ENCODE assay signal across 8 mouse cellular contexts in genomic region chr11:101785852-101786205, GRCm38 (mm10). TPM values are rescaled to one million over a fixed set of nuclear protein-coding genes. Genes with fewer than 3 reads are reported as not detected.
DNase-seq lines count a peak whose midpoint lies in the region; ATAC-seq and TF ChIP-seq lines count a peak whose summit lies in the region.

No protein-coding gene starts in this region.

- H3K4me1 ChIP-seq in erythroblast, embryonic 14.5 days (ENCODE audit: control insufficient read depth): peaks cover 7% of the 10 kb centered on the region
- peaks cover 8% of the 10 kb centered on the region; the same call in 1 of the 2 replicates for H3K4me1 ChIP-seq in forebrain, embryonic 11.5 days (replicated peaks; ENCODE audit: control insufficient read depth, insufficient read depth, low read length)
- peaks cover 25% of the 10 kb centered on the region for H3K4me1 ChIP-seq in liver, embryonic 12.5 days

- H3K9ac ChIP-seq in forebrain, embryonic 11.5 days (ENCODE audit: low read length): no peak overlapping the region
- no peak overlapping the region for H3K9ac ChIP-seq in liver, embryonic 12.5 days

- H3K36me3 ChIP-seq in erythroblast, embryonic 14.5 days (ENCODE audit: control insufficient read depth): no peaks in the 10 kb centered on the region
- H3K36me3 ChIP-seq in C2C12 (ENCODE audit: control insufficient read depth, insufficient read depth): no peaks in the 10 kb centered on the region
- no peaks in the 10 kb centered on the region for H3K36me3 ChIP-seq in forebrain, embryonic 11.5 days (ENCODE audit: control insufficient read depth, insufficient read depth, low read length)
- no peaks in the 10 kb centered on the region for H3K36me3 ChIP-seq in liver, embryonic 12.5 days

- peak overlapping the region; percentile 12 for H3K4me3 ChIP-seq in erythroblast, embryonic 14.5 days (replicated peaks)
- H3K4me3 ChIP-seq in C2C12 (ENCODE audit: insufficient read depth, poor library complexity, severe bottlenecking): peak overlapping the region; percentile 66
- peak overlapping the region; percentile 20 for H3K4me3 ChIP-seq in forebrain, embryonic 11.5 days (ENCODE audit: low read depth, low read length)
- peak overlapping the region; percentile 55 for H3K4me3 ChIP-seq in liver, embryonic 12.5 days

- no peak for DNase-seq in forebrain, embryonic 11.5 days (ENCODE audit: low spot score)
- DNase-seq in c-Kit-positive CD71-positive TER-119-positive erythroid progenitor cells, embryonic 14.5 days (ENCODE audit: low spot score): no peak
- DNase-seq in frontal cortex, adult 2 months (ENCODE audit: extremely low spot score in 1 of 2, low spot score in 1 of 2): no peak
- DNase-seq in left cerebral cortex, postnatal 25 days (ENCODE audit: low spot score in 2 of 2): no peak

- peaks cover 28% of the 10 kb centered on the region for H3K79me3 ChIP-seq in C2C12 (ENCODE audit: low read depth)

- H3K27me3 ChIP-seq in erythroblast, embryonic 14.5 days (ENCODE audit: control insufficient read depth): peaks cover 74% of the 10 kb centered on the region
- H3K27me3 ChIP-seq in C2C12 (ENCODE audit: control insufficient read depth, insufficient read depth, insufficient read length): no peaks in the 10 kb centered on the region
- peaks cover 53% of the 10 kb centered on the region for H3K27me3 ChIP-seq in forebrain, embryonic 11.5 days (ENCODE audit: control insufficient read depth, insufficient read depth, low read length)
- H3K27me3 ChIP-seq in liver, embryonic 12.5 days (replicated peaks): peaks cover 97% of the 10 kb centered on the region

- no peak overlapping the region for H3K27ac ChIP-seq in forebrain, embryonic 11.5 days (ENCODE audit: low read depth, low read length)
- H3K27ac ChIP-seq in liver, embryonic 12.5 days: no peak overlapping the region

- intact Hi-C loops in left cerebral cortex, postnatal 25 days (cut with DNase I): no loop called here

- peak overlapping the region; percentile 76 for H3ac ChIP-seq in C2C12 (ENCODE audit: control insufficient read depth, insufficient read length, low read depth)

- H3K4me2 ChIP-seq in forebrain, embryonic 11.5 days (ENCODE audit: low read depth, low read length, severe bottlenecking): peak overlapping the region; percentile 52
- H3K4me2 ChIP-seq in liver, embryonic 12.5 days: peak overlapping the region; percentile 82

- H3K79me2 ChIP-seq in C2C12 (ENCODE audit: control insufficient read depth, insufficient read depth): peaks cover 34% of the 10 kb centered on the region

- WGBS in forebrain, embryonic 11.5 days: 8% methylated on average over 7 of the region's 7 CpGs
- 9% methylated on average over 7 of the region's 7 CpGs for WGBS in liver, embryonic 12.5 days (ENCODE audit: insufficient replicate concordance)

- ATAC-seq in erythroblast, adult 5-6 weeks (replicated peaks; ENCODE audit: low FRiP score, poor library complexity, severe bottlenecking): no peak
- ATAC-seq in forebrain, embryonic 11.5 days (replicated peaks; ENCODE audit: low FRiP score): 0 out of 2 replicates have a peak, but pooled peaks have one; percentile 5
- no peak for ATAC-seq in liver, embryonic 12.5 days

- no peaks in the 10 kb centered on the region; the same call in 1 of the 2 replicates for H3K9me3 ChIP-seq in erythroblast, embryonic 14.5 days (ENCODE audit: control insufficient read depth, low read length)
- no peaks in the 10 kb centered on the region for H3K9me3 ChIP-seq in forebrain, embryonic 11.5 days (ENCODE audit: control insufficient read depth, low read length)
- H3K9me3 ChIP-seq in liver, embryonic 12.5 days (replicated peaks): no peaks in the 10 kb centered on the region

- TF ChIP-seq CTCF in C2C12 (IDR thresholded peaks at IDR 0.05; ENCODE audit: control insufficient read depth, insufficient read depth, insufficient read length): no peak

TF ChIP-seq in C2C12, 6 proteins besides CTCF, POLR2A, EP300 and RAD21:
- TF ChIP-seq MYOD1 (IDR thresholded peaks at IDR 0.05; ENCODE audit: control insufficient read depth, insufficient read length, low read depth) (no peak), FOSL1 (IDR thresholded peaks at IDR 0.05; ENCODE audit: insufficient read depth, low read length, poor library complexity, severe bottlenecking) (no peak), MAX (IDR thresholded peaks at IDR 0.05) (no peak)

RNA-seq across cellular contexts. Expression of gene Etv4, which starts 0.7 kb away (rescaled TPM):
- 0.09 TPM in 1 of 2 replicates, not detected in the other for polyA plus RNA-seq in erythroblast, embryonic 14.5 days (2012)
- total RNA-seq in erythroblast, adult 5-6 weeks (2015; ENCODE audit: low replicate concordance): not detected in 2 replicates
- total RNA-seq in erythroblast, adult 5-6 weeks (2017; ENCODE audit: low replicate concordance): not detected in 2 replicates
- 67.5 TPM for polyA plus RNA-seq in C2C12 (2012; fragmentation: generic; extraction: Trizol)
- polyA plus RNA-seq in forebrain, embryonic 11.5 days (2014; fragmentation: Nextera tagmentation; extraction: Ambion mirVana): 7.6 and 10.4 TPM in 2 replicates
- 1.4 and 2.0 TPM in 2 replicates for polyA plus RNA-seq in liver, embryonic 12.5 days (2016; fragmentation: Nextera tagmentation; extraction: Ambion mirVana)
- polyA plus RNA-seq in frontal cortex, adult 2 months (2012; rRNA removed): 20.7 and 21.5 TPM in 2 replicates
- 10 to 100 TPM; 18.1 to 20.3 TPM for total RNA-seq in left cerebral cortex, postnatal 25 days (2021)

RNA-seq across cellular contexts. Expression of gene Dhx8, which starts 53.1 kb away (rescaled TPM):
- polyA plus RNA-seq in erythroblast, embryonic 14.5 days (2012): 0.88 and 0.89 TPM in 2 replicates
- 32.0 and 32.9 TPM in 2 replicates for total RNA-seq in erythroblast, adult 5-6 weeks (2015; ENCODE audit: low replicate concordance)
- total RNA-seq in erythroblast, adult 5-6 weeks (2017; ENCODE audit: low replicate concordance): 47.7 and 77.6 TPM in 2 replicates
- 17.1 TPM for polyA plus RNA-seq in C2C12 (2012; fragmentation: generic; extraction: Trizol)
- polyA plus RNA-seq in forebrain, embryonic 11.5 days (2014; fragmentation: Nextera tagmentation; extraction: Ambion mirVana): 43.6 and 46.4 TPM in 2 replicates
- 25.6 and 26.3 TPM in 2 replicates for polyA plus RNA-seq in liver, embryonic 12.5 days (2016; fragmentation: Nextera tagmentation; extraction: Ambion mirVana)
- 23.3 and 23.8 TPM in 2 replicates for polyA plus RNA-seq in frontal cortex, adult 2 months (2012; rRNA removed)
- total RNA-seq in left cerebral cortex, postnatal 25 days (2021): 10 to 100 TPM; 38.2 to 39.3 TPM

Comparison
In these comparisons a context has a peak if more than half of its experiments do, and no peak if none do; other contexts are left out.
1. H3K4me3 ChIP-seq: peak in every context shown above with its lines; median percentile 66 in C2C12; 55 in liver, embryonic 12.5 days; 20 in forebrain, embryonic 11.5 days; 12 in erythroblast, embryonic 14.5 days.